Mouse (Mus musculus) forebrain, embryonic 13.5 days (tissue): ENCODE results near the gene Alpk3. TPM values are rescaled to one million over a fixed set of nuclear protein-coding genes. Genes with fewer than 3 reads are reported as not detected.

ENCODE experiments used
- ATAC-seq: fragments of 200-750 bp; cut with Nextera tagmentation; 2 replicates; pipeline ENCODE4 v1.8.0; 2017
- H3K27ac ChIP-seq: fragments of 300-500 bp; sonication (generic); 2 replicates; pipeline ENCODE4 v1.5.1; 2015; ENCODE audit warnings: inconsistent platforms, mild to moderate bottlenecking, moderate library complexity
- H3K27me3 ChIP-seq: fragments of 300-500 bp; sonication (generic); 2 replicates; pipeline ENCODE4 v1.6.1; 2015; ENCODE audit warnings: mild to moderate bottlenecking, inconsistent platforms
- H3K36me3 ChIP-seq: fragments of 300-500 bp; sonication (generic); 2 replicates; pipeline ENCODE4 v1.6.1; 2015; ENCODE audit warnings: mild to moderate bottlenecking, inconsistent platforms; ENCODE audit not compliant: poor library complexity, severe bottlenecking
- H3K4me1 ChIP-seq: fragments of 300-500 bp; sonication (generic); 2 replicates; pipeline ENCODE4 v1.6.1; 2015; ENCODE audit warnings: inconsistent platforms
- H3K4me2 ChIP-seq: fragments of 300-500 bp; sonication (generic); 2 replicates; pipeline ENCODE4 v1.6.1; 2015; ENCODE audit warnings: inconsistent platforms, mild to moderate bottlenecking, moderate library complexity
- H3K4me3 ChIP-seq: fragments of 300-500 bp; sonication (generic); 2 replicates; pipeline ENCODE4 v1.5.1; 2015; ENCODE audit warnings: mild to moderate bottlenecking, inconsistent platforms
- H3K9ac ChIP-seq: fragments of 300-500 bp; sonication (generic); 2 replicates; pipeline ENCODE4 v1.6.1; 2015; ENCODE audit warnings: mild to moderate bottlenecking, inconsistent platforms
- H3K9me3 ChIP-seq: fragments of 300-500 bp; sonication (generic); replicated peaks from 2 replicates; pipeline ENCODE4 v1.6.1; 2016; ENCODE audit warnings: inconsistent platforms
- WGBS: fragments of 180-500 bp; shearing (Covaris S2); methylation state at CpG from one replicate; pipeline ENCODE4 v1.1.7; 2015; 5-methylcytosine and 5-hydroxymethylcytosine counted together
- polyA plus RNA-seq: library from polyadenylated mRNA; unstranded; fragments of >200 nt; fragmentation: Nextera tagmentation; extraction: Ambion mirVana; gene quantifications from 2 replicates; pipeline ENCODE4 v1.2.1, GENCODE M21; 2015

Alpk3 gene
- 0.06 TPM in 1 of 2 replicates, not detected in the other for polyA plus RNA-seq

GRCm38 (mm10) chr7:81057471-81057870 is at the start of gene Alpk3:
Alpk3 (plus strand) TSS chr7:81057600.
- H3K9me3 ChIP-seq, result no peaks in the 10 kb centered on the region
- no peak within 1 kb of the TSS for H3K9ac ChIP-seq
- no peak within 1 kb of the TSS for H3K27ac ChIP-seq
- WGBS, result 38% methylated on average over 27 of the region's 27 CpGs
- H3K36me3 ChIP-seq, result no peaks in the 10 kb centered on the region
- no peaks in the 10 kb centered on the region; the same call in 1 of the 2 replicates for H3K27me3 ChIP-seq
- H3K4me2 ChIP-seq, result no peak within 1 kb of the TSS
- no peaks in the 10 kb centered on the region for H3K4me1 ChIP-seq
- ATAC-seq, result no peak
- no peak within 1 kb of the TSS for H3K4me3 ChIP-seq

- Histone ChIP-seq H3K36me3 (peaks cover 22% of the 10 kb centered on the region), H3K27ac (no peak overlapping the region), H3K27me3 (no peaks in the 10 kb centered on the region), H3K4me1 (no peaks in the 10 kb centered on the region), H3K4me2 (no peak overlapping the region), H3K9me3 (no peaks in the 10 kb centered on the region), H3K4me3 (no peak overlapping the region), H3K9ac (no peak overlapping the region)
- ATAC-seq, result no peak
- WGBS, result 70% methylated on average over 3 of the region's 3 CpGs
These were observed 49.1 kb upstream of the Alpk3 start for GRCm38 (mm10) chr7:81008285-81008684.

GRCm38 (mm10) chr7:81011576-81011975 is 45.8 kb upstream of the Alpk3 start:
- no peak overlapping the region for H3K4me2 ChIP-seq

GRCm38 (mm10) chr7:81020307-81020706 is 37.1 kb upstream of the Alpk3 start:
- peaks cover 27% of the 10 kb centered on the region for H3K36me3 ChIP-seq
- H3K4me1 ChIP-seq, result no peaks in the 10 kb centered on the region
- 49% methylated on average over 11 of the region's 11 CpGs for WGBS
- ATAC-seq, result no peak
- H3K27me3 ChIP-seq, result no peaks in the 10 kb centered on the region
- no peaks in the 10 kb centered on the region for H3K9me3 ChIP-seq
- no peak overlapping the region for H3K27ac ChIP-seq
- H3K4me2 ChIP-seq, result no peak overlapping the region
- H3K9ac ChIP-seq, result no peak overlapping the region
- H3K4me3 ChIP-seq, result no peak overlapping the region

More at GRCm38 (mm10) chr7:81011576-81011975, 45.8 kb upstream of the Alpk3 start:
- Histone ChIP-seq H3K4me1 (no peaks in the 10 kb centered on the region), H3K9me3 (no peaks in the 10 kb centered on the region), H3K27me3 (no peaks in the 10 kb centered on the region), H3K27ac (no peak overlapping the region), H3K4me3 (no peak overlapping the region), H3K36me3 (peaks cover 26% of the 10 kb centered on the region), H3K9ac (no peak overlapping the region)
- WGBS, result 96% methylated on average over 3 of the region's 3 CpGs
- ATAC-seq, result no peak

GRCm38 (mm10) chr7:81022731-81023130 is 34.7 kb upstream of the Alpk3 start:
- H3K4me1 ChIP-seq, result no peaks in the 10 kb centered on the region
- H3K27ac ChIP-seq, result no peak overlapping the region
- H3K9me3 ChIP-seq, result no peaks in the 10 kb centered on the region
- H3K27me3 ChIP-seq, result no peaks in the 10 kb centered on the region
- H3K9ac ChIP-seq, result no peak overlapping the region
- no peak overlapping the region for H3K4me2 ChIP-seq
- H3K36me3 ChIP-seq, result peaks cover 46% of the 10 kb centered on the region
- no peak overlapping the region for H3K4me3 ChIP-seq
- ATAC-seq, result no peak

GRCm38 (mm10) chr7:81024118-81024517 is 33.3 kb upstream of the Alpk3 start:
- ATAC-seq, result no peak
- Histone ChIP-seq H3K36me3 (peaks cover 58% of the 10 kb centered on the region), H3K4me1 (no peaks in the 10 kb centered on the region), H3K27me3 (no peaks in the 10 kb centered on the region), H3K27ac (no peak overlapping the region), H3K9me3 (no peaks in the 10 kb centered on the region), H3K4me2 (no peak overlapping the region), H3K4me3 (no peak overlapping the region), H3K9ac (no peak overlapping the region)
- WGBS, result 76% methylated on average over 5 of the region's 5 CpGs

- Histone ChIP-seq H3K27me3 (no peaks in the 10 kb centered on the region), H3K4me2 (no peak overlapping the region), H3K4me3 (no peak overlapping the region), H3K9me3 (no peaks in the 10 kb centered on the region), H3K4me1 (no peaks in the 10 kb centered on the region), H3K27ac (no peak overlapping the region), H3K9ac (no peak overlapping the region), H3K36me3 (peaks cover 63% of the 10 kb centered on the region)
- ATAC-seq, result no peak
- 97% methylated on average over 9 of the region's 9 CpGs for WGBS
These were observed 32.7 kb upstream of the Alpk3 start for GRCm38 (mm10) chr7:81024651-81025050.

GRCm38 (mm10) chr7:81025751-81026150 is 31.6 kb upstream of the Alpk3 start:
- H3K36me3 ChIP-seq, result peaks cover 72% of the 10 kb centered on the region
- H3K4me3 ChIP-seq, result no peak overlapping the region

GRCm38 (mm10) chr7:81039711-81040110 is 17.7 kb upstream of the Alpk3 start:
- Histone ChIP-seq H3K4me3 (no peak overlapping the region), H3K9ac (no peak overlapping the region), H3K4me2 (no peak overlapping the region), H3K9me3 (no peaks in the 10 kb centered on the region), H3K27ac (no peak overlapping the region), H3K36me3 (peaks cover 76% of the 10 kb centered on the region), H3K27me3 (no peaks in the 10 kb centered on the region), H3K4me1 (no peaks in the 10 kb centered on the region)
- WGBS, result 94% methylated on average over 2 of the region's 2 CpGs
- ATAC-seq, result no peak

More at GRCm38 (mm10) chr7:81025751-81026150, 31.6 kb upstream of the Alpk3 start:
- ATAC-seq, result no peak
- 95% methylated on average over 2 of the region's 2 CpGs for WGBS
- Histone ChIP-seq H3K9ac (no peak overlapping the region), H3K27ac (no peak overlapping the region), H3K27me3 (no peaks in the 10 kb centered on the region), H3K4me2 (no peak overlapping the region), H3K4me1 (no peaks in the 10 kb centered on the region), H3K9me3 (no peaks in the 10 kb centered on the region)

- H3K36me3 ChIP-seq, result peaks cover 56% of the 10 kb centered on the region
- no peaks in the 10 kb centered on the region for H3K27me3 ChIP-seq
- ATAC-seq, result no peak
- H3K4me1 ChIP-seq, result no peaks in the 10 kb centered on the region
- 77% methylated on average over 5 of the region's 5 CpGs for WGBS
- no peak overlapping the region for H3K4me3 ChIP-seq
- no peaks in the 10 kb centered on the region for H3K9me3 ChIP-seq
- no peak overlapping the region for H3K4me2 ChIP-seq
- H3K27ac ChIP-seq, result no peak overlapping the region
- no peak overlapping the region for H3K9ac ChIP-seq
These were observed 14.3 kb upstream of the Alpk3 start for GRCm38 (mm10) chr7:81043023-81043620.

GRCm38 (mm10) chr7:81047847-81048246 is 9.6 kb upstream of the Alpk3 start:
- Histone ChIP-seq H3K4me1 (no peaks in the 10 kb centered on the region), H3K27ac (no peak overlapping the region), H3K36me3 (peaks cover 9% of the 10 kb centered on the region), H3K9me3 (no peaks in the 10 kb centered on the region), H3K9ac (no peak overlapping the region), H3K4me3 (no peak overlapping the region), H3K4me2 (no peak overlapping the region), H3K27me3 (no peaks in the 10 kb centered on the region)
- WGBS, result 94% methylated on average over 3 of the region's 3 CpGs
- ATAC-seq, result no peak

- Histone ChIP-seq H3K27me3 (no peaks in the 10 kb centered on the region), H3K4me1 (no peaks in the 10 kb centered on the region), H3K4me3 (no peak overlapping the region), H3K27ac (no peak overlapping the region), H3K9ac (no peak overlapping the region), H3K36me3 (peaks cover 3% of the 10 kb centered on the region; the same call in 1 of the 2 replicates), H3K9me3 (no peaks in the 10 kb centered on the region), H3K4me2 (no peak overlapping the region)
- 87% methylated on average over 2 of the region's 2 CpGs for WGBS
- no peak for ATAC-seq
These were observed 8.9 kb upstream of the Alpk3 start for GRCm38 (mm10) chr7:81048513-81048912.

GRCm38 (mm10) chr7:81049966-81050365 is 7.4 kb upstream of the Alpk3 start:
- Histone ChIP-seq H3K9ac (no peak overlapping the region), H3K27me3 (no peaks in the 10 kb centered on the region), H3K4me1 (no peaks in the 10 kb centered on the region), H3K9me3 (no peaks in the 10 kb centered on the region), H3K27ac (no peak overlapping the region), H3K4me2 (no peak overlapping the region), H3K4me3 (no peak overlapping the region), H3K36me3 (no peaks in the 10 kb centered on the region)
- no peak for ATAC-seq
- WGBS, result 85% methylated on average over 5 of the region's 5 CpGs
